Mouse (Mus musculus) c-Kit-positive CD71-negative TER-119-negative erythroid progenitor cells, embryonic 14.5 days (primary cell): ENCODE results near the gene Zfp13.
"Not testable (repeated sequence)": the region's sequence is repeated elsewhere in the genome, so short reads cannot be mapped to it uniquely, and the experiment has no call there.

Source experiments
- DNase-seq: peaks from one replicate; pipeline ENCODE4 v3.0.0-alpha.2; 2013; ENCODE audit warnings: low read depth

Gene Zfp13

DNA sequence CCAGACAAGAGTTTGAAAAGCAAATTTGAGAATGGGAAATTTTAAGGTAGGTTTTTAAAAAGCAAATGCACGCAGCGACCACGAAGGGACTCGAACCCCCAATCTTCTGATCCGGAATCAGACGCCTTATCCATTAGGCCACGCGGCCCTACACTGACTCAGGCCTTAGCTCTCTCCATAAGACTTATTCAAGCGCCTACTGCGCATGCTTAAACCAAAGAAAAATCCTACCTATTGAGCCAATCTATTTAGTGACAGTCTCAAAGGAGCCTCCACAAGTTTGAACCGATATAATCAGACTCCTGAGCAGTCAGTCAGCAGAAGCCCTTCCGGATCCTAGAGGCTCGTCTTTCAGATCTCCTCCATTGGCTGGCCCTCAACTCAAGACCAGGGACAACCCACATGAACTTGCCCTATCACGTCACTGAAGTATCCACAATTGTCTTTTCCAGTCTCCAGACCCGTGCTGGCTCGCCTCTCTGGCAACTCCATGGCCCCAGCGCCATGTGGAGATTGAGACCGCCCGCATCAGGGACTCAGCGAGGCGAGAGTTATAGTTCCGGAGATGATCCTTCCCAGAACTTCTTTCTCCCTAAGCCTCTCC is 49.0 kb downstream of the Zfp13 start:
- no peak for DNase-seq

DNA sequence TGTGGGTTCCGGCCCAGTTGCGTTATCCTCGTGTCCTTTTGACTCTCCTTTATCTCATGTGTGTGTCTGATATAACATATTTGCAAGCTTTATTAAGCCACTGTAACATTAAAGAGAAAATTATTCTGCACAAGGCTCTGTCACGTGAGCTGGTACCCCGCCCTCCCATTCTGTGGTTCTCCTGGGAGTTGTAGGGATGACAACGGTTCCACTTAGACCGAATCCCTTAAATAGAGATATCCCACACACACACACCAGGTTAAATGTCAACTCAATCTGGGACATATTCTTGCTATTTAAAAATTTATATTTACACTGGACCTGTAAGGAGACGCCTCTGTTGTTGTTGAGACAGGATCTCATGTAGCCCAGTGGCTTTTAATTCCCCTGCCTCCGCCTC is 49.8 kb downstream of the Zfp13 start:
- DNase-seq, result no peak

DNA sequence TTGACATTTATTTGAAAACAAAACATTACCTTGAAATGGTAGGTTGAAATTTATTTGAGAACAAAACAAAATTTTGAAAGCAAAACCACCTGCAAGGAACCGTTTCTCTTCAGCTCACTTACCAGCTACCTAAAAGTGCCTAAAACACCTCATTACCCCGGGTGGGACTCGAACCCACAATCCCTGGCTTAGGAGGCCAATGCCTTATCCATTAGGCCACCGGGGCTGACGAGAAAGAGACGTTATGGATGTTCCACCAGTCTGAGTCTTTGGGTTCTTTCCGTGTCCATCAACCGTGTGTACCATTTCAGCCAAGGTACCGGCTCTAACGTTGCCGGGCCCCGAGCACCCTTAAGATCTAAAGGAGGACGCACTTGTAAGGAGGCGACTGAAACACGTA is 50.7 kb downstream of the Zfp13 start:
- peak; percentile 86 for DNase-seq

DNA sequence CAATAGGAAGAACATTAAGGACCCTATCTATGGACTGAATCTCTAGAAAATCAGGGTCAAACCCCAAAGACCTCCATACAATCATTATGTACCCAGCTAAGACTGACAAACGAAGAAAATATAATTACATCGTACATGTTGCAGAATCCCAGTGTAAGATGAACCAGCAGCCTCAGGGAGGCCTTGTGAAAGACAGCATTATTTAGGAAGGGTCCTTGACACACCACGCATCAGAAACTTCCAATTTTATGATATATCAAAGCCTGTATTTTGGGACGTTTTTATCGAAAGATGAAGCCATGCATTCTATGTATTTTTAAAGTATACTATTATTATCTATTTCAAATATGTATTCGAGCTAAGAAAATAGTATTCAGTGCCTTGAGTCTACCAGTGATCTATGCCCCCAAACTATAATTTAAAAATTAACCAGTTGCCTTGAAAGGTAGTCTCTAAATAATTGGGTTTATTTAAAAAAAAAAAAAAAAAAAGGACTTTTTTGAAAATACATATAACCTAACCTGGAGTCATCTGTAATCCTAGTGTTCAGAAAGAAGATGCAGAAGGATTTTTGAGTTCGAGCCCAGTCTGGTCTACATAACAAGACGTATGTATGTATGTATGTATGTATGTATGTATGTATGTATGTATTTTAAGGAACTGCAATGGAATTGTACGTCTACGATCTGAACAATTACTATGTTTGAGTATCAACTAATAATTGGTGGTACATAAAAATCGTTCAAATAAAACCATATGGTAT is 51.4 kb downstream of the Zfp13 start:
- no peak for DNase-seq

DNA sequence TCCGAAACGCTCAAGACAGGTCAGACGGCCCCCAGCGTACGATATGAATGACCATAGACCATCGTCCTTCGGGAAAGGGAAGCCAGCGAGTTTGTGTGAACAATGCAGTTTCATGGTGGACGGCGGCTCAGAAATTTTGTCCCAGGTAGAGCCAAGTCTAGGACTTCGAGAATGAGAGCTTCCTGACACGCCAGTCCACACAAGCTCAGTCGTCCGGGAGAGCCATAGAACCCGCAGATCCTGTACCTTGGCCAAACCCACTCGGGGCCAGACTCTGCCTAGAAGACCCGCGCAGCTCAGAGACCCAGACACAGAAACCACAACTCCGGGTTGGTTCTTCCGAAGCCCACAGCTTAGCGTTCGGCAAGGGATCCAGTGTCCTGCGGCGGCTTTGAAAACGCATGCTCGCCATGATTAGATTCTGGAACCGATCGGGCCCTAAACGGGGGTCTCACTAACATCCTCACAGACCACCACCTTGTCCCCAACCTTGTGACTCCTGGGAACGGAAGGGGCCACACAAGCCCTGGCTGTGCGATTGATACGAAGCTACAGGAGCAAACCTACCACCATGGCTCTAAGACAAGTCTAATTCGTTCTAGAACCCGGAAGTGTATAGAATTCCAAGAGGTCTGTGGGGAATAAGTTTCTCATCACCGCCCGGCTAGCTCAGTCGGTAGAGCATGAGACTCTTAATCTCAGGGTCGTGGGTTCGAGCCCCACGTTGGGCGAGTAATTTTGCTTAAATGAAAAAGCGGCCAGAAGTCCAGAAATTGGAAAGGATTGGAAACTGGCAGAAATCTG is 52.4 kb downstream of the Zfp13 start:
- DNase-seq, result no peak

DNA sequence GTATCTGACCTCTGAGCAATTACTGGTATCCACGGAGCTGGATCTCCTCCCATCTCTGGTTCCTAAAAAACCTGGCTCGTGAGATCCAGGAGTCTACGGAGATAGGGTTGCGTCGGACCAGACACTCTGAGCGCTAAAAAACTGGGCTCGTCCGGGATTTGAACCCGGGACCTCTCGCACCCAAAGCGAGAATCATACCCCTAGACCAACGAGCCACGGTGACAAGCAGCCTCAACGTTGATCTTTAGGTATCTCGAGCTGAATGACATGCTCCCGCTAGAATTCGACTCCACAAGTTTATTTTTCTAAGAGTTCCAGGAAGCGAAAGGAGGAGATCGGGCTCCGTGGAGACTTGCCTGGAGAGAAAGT is 53.0 kb downstream of the Zfp13 start:
- DNase-seq, result no peak

DNA sequence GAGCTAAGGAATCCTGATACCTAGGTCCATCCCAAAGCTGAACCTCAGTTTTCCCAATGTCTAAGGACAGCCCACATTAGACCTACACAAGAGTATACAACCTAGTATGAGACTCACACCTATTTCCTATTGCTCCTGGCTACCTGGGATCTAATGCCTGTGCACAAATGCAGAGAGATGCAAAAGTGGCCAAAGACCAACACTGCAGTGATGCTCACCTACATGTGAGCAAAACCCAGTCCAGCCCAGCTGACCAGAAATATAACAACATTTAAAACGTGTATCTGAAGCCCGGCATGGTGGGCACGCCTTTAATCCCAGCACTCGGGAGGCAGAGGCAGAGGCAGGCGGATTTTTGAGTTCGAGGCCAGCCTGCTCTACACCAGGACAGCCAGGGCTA is 53.4 kb downstream of the Zfp13 start:
- no peak for DNase-seq

DNA sequence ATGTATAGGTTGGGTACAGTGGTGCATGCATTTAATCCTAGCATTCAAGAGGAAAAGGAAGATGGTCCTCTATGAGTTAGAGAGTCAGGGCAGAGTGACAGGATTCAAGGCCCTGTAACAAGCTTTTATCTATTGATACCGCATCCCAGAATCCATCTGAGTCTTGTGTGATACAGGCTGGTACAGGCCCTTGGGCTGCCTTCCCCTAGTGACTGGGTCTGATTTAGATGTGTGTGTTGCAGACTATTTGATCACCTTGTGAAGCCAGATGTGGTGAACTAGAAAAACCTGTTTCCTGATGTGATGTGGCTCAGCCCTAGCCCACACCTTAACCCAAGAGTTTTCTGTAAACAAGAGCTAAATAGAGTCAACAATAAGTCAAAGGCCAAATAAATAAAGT is 54.5 kb downstream of the Zfp13 start:
- DNase-seq, result no peak

DNA sequence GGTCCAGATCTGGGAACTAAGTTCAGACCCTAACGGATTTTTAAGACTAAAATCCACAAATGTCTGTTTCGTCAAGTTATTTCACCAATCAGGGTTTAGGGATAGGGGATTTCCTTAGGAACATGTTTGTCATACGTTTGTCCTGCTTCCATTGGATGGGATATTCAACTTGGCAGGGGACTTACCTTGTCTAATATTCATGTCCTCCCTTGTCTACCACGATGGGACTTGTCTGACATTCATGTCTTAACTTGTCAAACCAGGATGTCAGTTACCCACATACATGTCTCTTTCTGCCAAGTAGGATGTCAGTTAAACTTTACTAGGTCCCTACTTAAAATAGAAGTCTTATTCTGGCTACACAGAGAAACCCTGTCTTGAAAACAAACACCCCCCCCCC is 55.3 kb downstream of the Zfp13 start:
- DNase-seq, result no peak

DNA sequence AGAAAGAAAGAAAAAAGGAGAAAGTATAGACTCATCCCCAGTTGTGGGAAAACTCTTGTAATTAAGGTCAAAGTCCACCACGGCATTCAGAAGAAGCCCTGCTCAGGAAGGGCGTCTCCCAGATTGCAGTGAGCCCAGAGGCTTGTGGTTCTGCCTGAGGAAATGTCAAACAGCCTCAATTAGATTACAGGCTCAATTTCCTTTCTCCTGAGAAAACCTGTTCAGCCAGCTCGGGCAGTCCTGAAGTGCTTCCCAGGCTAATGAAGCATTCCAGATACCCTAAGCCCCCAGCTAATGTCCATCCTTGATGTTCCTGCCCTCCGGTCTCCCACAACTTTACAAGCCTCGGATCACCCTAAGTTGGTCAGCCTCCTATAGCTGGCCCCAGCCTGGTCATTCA is 56.0 kb downstream of the Zfp13 start:
- no peak for DNase-seq

DNA sequence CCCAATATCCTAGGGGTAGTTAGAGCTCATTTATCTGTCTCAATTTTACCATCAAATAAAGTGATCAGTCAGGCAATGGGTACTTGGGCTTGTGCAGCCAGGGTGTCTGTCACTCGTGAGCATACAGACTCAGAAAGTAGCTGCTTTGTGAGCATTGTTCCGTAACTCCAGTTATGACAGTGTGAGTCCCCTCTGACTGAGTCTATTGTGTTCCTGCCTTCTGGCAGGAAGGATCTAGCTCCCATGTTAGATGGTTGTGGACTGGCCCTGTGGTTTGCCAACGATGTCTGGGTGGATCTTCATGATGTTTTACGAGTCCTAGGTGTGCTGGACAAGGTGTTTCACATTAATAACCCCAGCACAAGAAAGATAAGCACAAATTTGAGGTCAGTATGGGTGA is 56.5 kb downstream of the Zfp13 start:
- DNase-seq, result no peak

DNA sequence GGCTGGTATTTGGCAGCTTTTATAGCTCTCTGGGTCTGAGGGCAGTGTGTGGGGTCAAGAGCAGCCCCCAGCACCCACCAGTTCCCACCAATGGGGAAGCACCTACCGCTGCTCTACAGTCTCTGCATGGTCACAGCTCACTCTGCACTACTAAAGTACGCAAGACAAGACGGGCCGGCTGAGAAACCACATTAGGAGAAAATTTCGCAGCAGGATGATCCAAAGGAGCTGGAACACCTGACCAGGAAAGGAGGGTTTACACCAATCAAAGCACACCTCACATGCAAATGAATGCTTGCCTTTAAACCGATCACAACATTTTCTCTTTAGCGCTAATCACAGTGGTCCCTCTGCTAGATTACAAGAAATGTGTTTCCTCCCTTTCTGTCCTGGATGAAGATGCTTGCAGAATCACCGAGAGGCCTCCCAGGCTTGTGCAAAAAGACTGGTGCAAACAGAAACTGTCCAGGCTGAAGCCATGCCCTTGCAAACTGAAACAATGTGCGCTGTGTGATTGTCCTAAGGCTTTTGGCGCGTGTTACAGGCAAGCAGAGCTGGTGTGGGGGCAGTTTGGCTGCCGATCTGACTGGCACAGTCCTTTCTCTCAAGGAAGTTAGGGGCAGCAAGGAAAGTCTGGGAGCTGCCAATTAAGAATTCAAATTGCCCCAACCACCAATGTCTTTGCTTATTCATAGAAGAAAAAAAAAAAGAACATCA is 57.1 kb downstream of the Zfp13 start:
- no peak for DNase-seq

DNA sequence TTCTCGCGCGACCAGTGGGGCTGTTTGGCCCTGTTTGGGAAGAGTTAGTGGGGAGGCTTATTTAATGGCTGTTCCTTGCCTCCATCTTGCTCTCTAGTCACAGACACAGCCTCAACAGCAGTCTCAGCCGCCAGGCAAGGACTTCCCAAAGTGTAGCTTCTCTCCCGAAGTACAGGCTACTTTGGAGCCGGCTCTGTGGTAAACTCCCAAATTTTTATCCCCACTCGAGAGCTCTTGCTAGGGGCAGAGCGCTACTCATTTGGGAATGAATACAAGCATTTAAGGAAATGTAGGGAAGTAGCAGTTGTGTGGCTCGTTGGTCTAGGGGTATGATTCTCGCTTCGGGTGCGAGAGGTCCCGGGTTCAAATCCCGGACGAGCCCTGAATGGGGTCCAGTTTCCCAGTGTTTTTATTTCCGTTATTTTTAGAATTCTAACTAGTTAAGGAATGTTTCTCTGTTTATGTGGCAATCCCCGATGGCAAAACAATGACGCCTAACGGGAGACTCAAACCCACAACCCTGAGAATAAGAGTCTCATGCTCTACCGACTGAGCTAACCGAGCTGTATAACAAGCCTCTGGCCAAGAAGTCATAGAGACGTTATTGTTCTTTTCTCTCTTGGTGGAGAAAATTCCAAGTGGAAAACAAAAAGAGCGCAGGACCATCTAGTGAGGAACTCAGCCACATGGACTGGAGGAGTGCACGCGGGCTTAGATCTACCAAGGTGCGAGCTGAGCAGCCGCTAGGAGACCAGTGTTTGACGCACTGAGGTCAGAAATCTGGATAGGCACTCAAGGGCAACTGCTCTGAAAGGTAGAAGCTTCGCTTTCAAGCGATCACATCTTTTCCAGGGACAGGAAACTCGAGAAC is 58.4 kb downstream of the Zfp13 start:
- no peak for DNase-seq

DNA sequence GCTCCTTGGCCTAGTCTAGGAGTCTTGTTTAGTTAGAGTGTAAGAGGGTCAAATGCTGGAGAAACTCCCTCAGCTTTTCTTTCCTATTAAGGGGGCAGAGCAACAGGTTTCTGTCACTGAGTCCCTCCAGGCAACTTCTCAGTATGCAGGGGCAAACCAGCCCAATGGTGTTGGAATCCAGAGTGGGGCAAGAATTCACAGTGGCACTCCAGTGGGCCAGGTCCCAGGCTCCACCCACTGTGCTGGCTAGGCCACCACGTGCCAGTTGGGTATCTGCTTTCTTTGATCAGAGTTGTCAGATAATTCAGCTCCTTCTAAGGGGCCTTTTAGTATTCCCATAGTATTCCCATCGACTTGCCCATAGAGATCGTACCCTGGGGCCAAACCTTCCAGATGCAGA is 59.2 kb downstream of the Zfp13 start:
- no peak for DNase-seq

DNA sequence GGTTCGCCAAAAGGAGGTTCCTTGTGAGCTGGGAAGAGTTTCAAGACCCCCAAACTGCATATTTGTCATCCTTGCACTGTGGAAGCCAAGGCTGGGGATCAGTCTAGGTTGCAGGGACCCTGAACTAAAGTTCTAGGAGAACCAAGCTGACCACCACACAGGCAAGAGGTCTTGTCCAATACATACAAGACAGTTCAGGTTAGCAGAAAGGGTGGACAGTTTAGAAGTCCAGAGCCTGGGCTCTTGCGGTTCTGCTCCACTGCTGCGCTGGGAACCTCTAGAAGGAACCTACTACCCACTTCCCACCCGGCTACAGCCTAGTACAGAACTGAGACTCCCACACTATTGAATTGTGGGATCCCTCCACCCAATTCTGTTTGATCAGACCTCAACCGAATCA is 59.7 kb downstream of the Zfp13 start:
- DNase-seq, result no peak

DNA sequence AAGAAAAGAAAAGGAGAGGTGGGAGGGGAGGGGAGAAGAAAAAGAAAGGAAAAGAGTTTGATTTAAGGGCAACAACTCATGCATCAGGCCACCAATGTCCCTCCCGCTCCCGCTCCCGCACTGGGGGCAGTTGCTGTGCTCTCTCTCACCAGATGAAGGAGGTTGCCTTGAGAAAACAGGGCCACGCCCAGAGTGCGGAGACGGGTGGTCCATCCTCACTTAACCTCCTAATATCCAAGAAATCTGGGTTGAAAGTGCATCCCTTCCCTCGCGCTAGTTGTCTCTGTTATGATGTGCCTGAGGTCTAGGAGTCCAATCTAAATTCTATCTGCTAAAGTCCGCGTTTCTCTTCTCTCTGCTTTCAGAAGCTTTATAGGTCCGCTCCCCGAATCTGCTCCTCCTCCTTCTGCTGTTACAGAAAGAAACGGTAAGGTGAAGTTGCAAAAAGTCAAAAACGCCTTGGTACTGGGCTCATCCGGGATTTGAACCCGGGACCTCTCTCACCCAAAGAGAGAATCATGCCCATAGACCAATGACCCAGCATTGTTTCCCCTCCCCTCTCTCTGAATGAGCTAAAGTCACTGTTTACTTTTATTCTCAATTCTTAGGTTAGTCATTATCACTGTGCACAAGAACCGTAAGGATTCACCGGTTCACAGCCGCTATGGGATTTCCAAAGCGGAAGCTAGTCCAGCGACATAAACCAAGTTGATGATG is 60.8 kb downstream of the Zfp13 start:
- DNase-seq, result no peak

DNA sequence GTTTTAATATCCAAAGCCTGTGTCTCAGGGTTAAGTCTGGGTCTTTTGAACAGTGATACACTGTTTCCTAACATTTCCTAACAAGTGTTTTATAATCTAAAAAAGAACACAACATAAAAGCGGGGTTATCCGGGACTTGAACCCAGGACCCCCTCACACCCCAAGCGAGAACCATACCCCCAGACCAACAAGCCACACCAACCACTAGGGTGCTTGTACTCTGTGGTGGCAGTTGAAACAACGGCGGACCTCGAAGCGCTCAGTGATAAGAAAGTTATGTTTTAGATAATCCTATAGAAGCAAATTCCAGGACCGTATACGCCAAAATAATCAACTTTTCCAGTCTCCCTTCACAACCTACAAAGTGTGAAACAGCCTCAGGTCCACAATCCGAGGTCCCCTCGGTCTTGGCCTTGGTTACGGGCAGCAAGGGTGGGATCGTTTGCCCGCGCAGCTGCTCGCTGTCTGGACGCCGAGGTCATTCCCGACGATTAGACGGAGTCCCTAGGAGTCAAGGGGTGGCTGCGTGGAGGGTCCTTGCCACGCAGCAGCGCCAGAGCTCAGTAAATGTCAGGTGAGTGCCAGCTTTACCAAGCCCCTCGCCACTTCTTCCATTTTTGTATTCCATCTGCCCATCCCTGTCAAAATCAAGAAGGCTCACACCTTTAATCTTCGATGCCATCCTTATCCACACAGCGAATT is 61.6 kb downstream of the Zfp13 start:
- DNase-seq, result no peak

DNA sequence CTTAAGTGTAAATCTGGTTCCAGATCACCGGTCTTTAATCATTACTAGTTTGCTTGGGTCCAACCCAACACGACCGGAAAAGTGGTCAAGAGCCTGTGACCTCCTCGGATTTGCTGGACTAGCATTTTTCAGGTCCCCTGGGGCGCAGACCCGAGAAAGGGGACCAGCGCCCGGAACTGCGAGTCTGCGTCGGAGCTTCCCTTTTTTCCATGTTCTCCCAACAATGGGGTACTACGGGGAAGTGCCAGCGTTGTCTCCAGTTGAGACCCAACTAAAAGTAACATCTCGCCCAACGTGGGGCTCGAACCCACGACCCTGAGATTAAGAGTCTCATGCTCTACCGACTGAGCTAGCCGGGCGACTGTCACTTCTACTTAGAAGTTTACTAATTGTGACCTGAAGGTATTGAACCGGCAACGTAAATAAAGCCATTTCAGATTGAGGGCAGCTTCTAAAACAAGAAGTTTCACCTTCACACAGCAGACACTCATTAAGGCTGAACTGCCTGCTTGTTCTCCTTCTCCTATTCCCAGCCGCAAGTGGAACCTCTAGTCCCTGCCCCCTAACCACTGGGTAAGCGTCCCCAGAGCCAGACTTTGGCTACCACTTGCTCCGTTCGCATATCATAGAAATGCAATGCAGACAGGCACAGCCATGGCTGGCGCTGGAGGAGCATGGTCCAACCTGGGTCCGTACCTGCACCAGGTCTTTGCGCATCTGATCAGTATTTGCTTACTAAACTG is 64.1 kb downstream of the Zfp13 start:
- not testable (repeated sequence) for DNase-seq
